Mouse (Mus musculus) liver, embryonic 11.5 days (tissue): ENCODE measurements around the gene Uck2. TPM values are rescaled to one million over a fixed set of nuclear protein-coding genes. Genes with fewer than 3 reads are reported as not detected.

Experiments
- ATAC-seq: fragments of 200-750 bp; cut with Nextera tagmentation; replicated peaks from 2 replicates; pipeline ENCODE4 v1.8.0; 2017; ENCODE audit warnings: moderate number of reproducible peaks, mild to moderate bottlenecking, moderate TSS enrichment, moderate library complexity; ENCODE audit not compliant: low FRiP score
- DNase-seq: peaks from one replicate; pipeline ENCODE4 v3.0.0-alpha.2; 2017; ENCODE audit warnings: low spot score
- H3K27ac ChIP-seq: fragments of 300-500 bp; sonication (generic); 2 replicates; pipeline ENCODE4 v1.5.1; 2014; ENCODE audit warnings: mild to moderate bottlenecking, low read depth, low read length, control low read depth
- H3K27me3 ChIP-seq: fragments of 300-500 bp; sonication (generic); replicated peaks from 2 replicates; pipeline ENCODE4 v1.6.1; 2014; ENCODE audit warnings: low read length, mixed read lengths; ENCODE audit not compliant: control insufficient read depth, insufficient read depth
- H3K36me3 ChIP-seq: fragments of 300-500 bp; sonication (generic); 2 replicates; pipeline ENCODE4 v1.6.1; 2014; ENCODE audit warnings: mild to moderate bottlenecking, low read length, moderate library complexity, mixed read lengths; ENCODE audit not compliant: control insufficient read depth, insufficient read depth
- H3K4me1 ChIP-seq: fragments of 300-500 bp; sonication (generic); replicated peaks from 2 replicates; pipeline ENCODE4 v1.6.1; 2014; ENCODE audit warnings: low read length, mixed read lengths; ENCODE audit not compliant: control insufficient read depth, insufficient read depth
- H3K4me2 ChIP-seq: fragments of 300-500 bp; sonication (generic); 2 replicates; pipeline ENCODE4 v1.6.1; 2014; ENCODE audit warnings: mild to moderate bottlenecking, control low read depth, moderate library complexity
- H3K4me3 ChIP-seq: fragments of 300-500 bp; sonication (generic); 2 replicates; pipeline ENCODE4 v1.5.1; 2014; ENCODE audit warnings: low read depth, low read length, control low read depth
- H3K9ac ChIP-seq: fragments of 300-500 bp; sonication (generic); 2 replicates; pipeline ENCODE4 v1.6.1; 2014; ENCODE audit warnings: low read depth, low read length, control low read depth
- H3K9me3 ChIP-seq: fragments of 300-500 bp; sonication (generic); 2 replicates; pipeline ENCODE4 v1.6.1; 2016; ENCODE audit warnings: low read length, inconsistent platforms, mixed read lengths; ENCODE audit not compliant: control insufficient read depth
- WGBS: fragments of 180-500 bp; shearing (Covaris S2); extraction: QIAGEN DNeasy Blood & Tissue Kit; methylation state at CpG from one replicate; pipeline ENCODE4 v1.1.7; 2014; 5-methylcytosine and 5-hydroxymethylcytosine counted together
- polyA plus RNA-seq: library from polyadenylated mRNA; unstranded; fragments of >200 nt; fragmentation: Nextera tagmentation; extraction: Ambion mirVana; gene quantifications from 2 replicates; pipeline ENCODE4 v1.2.1, GENCODE M21; 2014

The Uck2 gene
- polyA plus RNA-seq, 1 experiment from 2014 or later, result 156 TPM

GRCm38 (mm10) chr1:167222382-167223010 lies 62.6 kb downstream of the Uck2 start:
- DNase-seq, result no peak
- no peaks in the 10 kb centered on the region for H3K9me3 ChIP-seq
- ATAC-seq, result no peak
- no peak overlapping the region for H3K4me3 ChIP-seq
- H3K36me3 ChIP-seq, result peaks cover 7% of the 10 kb centered on the region; the same call in 1 of the 2 replicates
- H3K4me2 ChIP-seq, result no peak overlapping the region
- H3K9ac ChIP-seq, result no peak overlapping the region
- H3K4me1 ChIP-seq, result 0 out of 2 replicates have a peak, but pooled peaks cover 2% of the 10 kb centered on the region
- H3K27me3 ChIP-seq, result no peaks in the 10 kb centered on the region
- H3K27ac ChIP-seq, result no peak overlapping the region
- WGBS, result 76% methylated on average over 9 of the region's 9 CpGs

GRCm38 (mm10) chr1:167220303-167221174 lies 64.6 kb downstream of the Uck2 start:
- Histone ChIP-seq H3K4me1 (0 out of 2 replicates have a peak, but pooled peaks cover 2% of the 10 kb centered on the region), H3K27me3 (no peaks in the 10 kb centered on the region), H3K9ac (no peak overlapping the region), H3K27ac (no peak overlapping the region), H3K4me3 (no peak overlapping the region), H3K36me3 (peaks cover 4% of the 10 kb centered on the region; the same call in 1 of the 2 replicates), H3K4me2 (no peak overlapping the region), H3K9me3 (no peaks in the 10 kb centered on the region)
- ATAC-seq, result peak; percentile 57
- WGBS, result 9% methylated on average over 5 of the region's 5 CpGs
- peak; percentile 72 for DNase-seq

GRCm38 (mm10) chr1:167215460-167215859 lies 69.7 kb downstream of the Uck2 start:
- WGBS, result 73% methylated on average over 3 of the region's 3 CpGs
- Histone ChIP-seq H3K4me3 (no peak overlapping the region), H3K9ac (no peak overlapping the region), H3K36me3 (no peaks in the 10 kb centered on the region), H3K4me1 (no peaks in the 10 kb centered on the region), H3K4me2 (no peak overlapping the region), H3K27ac (no peak overlapping the region), H3K27me3 (no peaks in the 10 kb centered on the region), H3K9me3 (no peaks in the 10 kb centered on the region)
- DNase-seq, result no peak
- ATAC-seq, result no peak

GRCm38 (mm10) chr1:167212710-167213109 lies 72.4 kb downstream of the Uck2 start:
- Histone ChIP-seq H3K4me2 (no peak overlapping the region), H3K4me1 (no peaks in the 10 kb centered on the region), H3K9ac (no peak overlapping the region), H3K27ac (no peak overlapping the region), H3K36me3 (no peaks in the 10 kb centered on the region), H3K27me3 (no peaks in the 10 kb centered on the region), H3K4me3 (no peak overlapping the region), H3K9me3 (no peaks in the 10 kb centered on the region)
- DNase-seq, result no peak
- 100% methylated on average over 1 of the region's 1 CpGs for WGBS
- no peak for ATAC-seq

GRCm38 (mm10) chr1:167211979-167212614 lies 73.0 kb downstream of the Uck2 start:
- Histone ChIP-seq H3K27me3 (no peaks in the 10 kb centered on the region), H3K4me2 (no peak overlapping the region), H3K4me1 (no peaks in the 10 kb centered on the region), H3K4me3 (no peak overlapping the region), H3K9ac (no peak overlapping the region), H3K9me3 (no peaks in the 10 kb centered on the region), H3K27ac (no peak overlapping the region), H3K36me3 (no peaks in the 10 kb centered on the region)
- 28% methylated on average over 7 of the region's 7 CpGs for WGBS
- ATAC-seq (0 out of 2 replicates have a peak, but pooled peaks have one; percentile 42), DNase-seq (no peak)

- ATAC-seq, result no peak
Observed at GRCm38 (mm10) chr1:167208816-167209215, 76.3 kb downstream of the Uck2 start.

GRCm38 (mm10) chr1:167205177-167205750 lies 79.9 kb downstream of the Uck2 start:
- no peak overlapping the region for H3K4me3 ChIP-seq
- H3K27ac ChIP-seq, result no peak overlapping the region
- no peaks in the 10 kb centered on the region for H3K27me3 ChIP-seq
- H3K9ac ChIP-seq, result no peak overlapping the region
- H3K4me2 ChIP-seq, result no peak overlapping the region
- DNase-seq, result no peak
- 75% methylated on average over 8 of the region's 8 CpGs for WGBS
- H3K4me1 ChIP-seq, result no peaks in the 10 kb centered on the region
- no peaks in the 10 kb centered on the region for H3K9me3 ChIP-seq
- H3K36me3 ChIP-seq, result no peaks in the 10 kb centered on the region
- ATAC-seq, result no peak

More at GRCm38 (mm10) chr1:167208816-167209215, 76.3 kb downstream of the Uck2 start:
- H3K4me3 ChIP-seq, result no peak overlapping the region
- 76% methylated on average over 4 of the region's 4 CpGs for WGBS
- no peak overlapping the region for H3K4me2 ChIP-seq
- no peaks in the 10 kb centered on the region for H3K9me3 ChIP-seq
- H3K27ac ChIP-seq, result no peak overlapping the region
- H3K27me3 ChIP-seq, result no peaks in the 10 kb centered on the region
- no peaks in the 10 kb centered on the region for H3K4me1 ChIP-seq
- no peak for DNase-seq
- H3K9ac ChIP-seq, result no peak overlapping the region
- H3K36me3 ChIP-seq, result no peaks in the 10 kb centered on the region

GRCm38 (mm10) chr1:167204421-167204820 lies 80.7 kb downstream of the Uck2 start:
- Histone ChIP-seq H3K36me3 (no peaks in the 10 kb centered on the region), H3K4me1 (no peaks in the 10 kb centered on the region), H3K27me3 (no peaks in the 10 kb centered on the region), H3K27ac (no peak overlapping the region), H3K4me2 (no peak overlapping the region), H3K9me3 (no peaks in the 10 kb centered on the region), H3K4me3 (no peak overlapping the region), H3K9ac (no peak overlapping the region)
- WGBS, result 88% methylated on average over 1 of the region's 1 CpGs
- no peak for DNase-seq
- no peak for ATAC-seq
